Mouse (Mus musculus): ENCODE data around the gene Nosip.

- no peak for TF ChIP-seq CTCF (IDR thresholded peaks at IDR 0.05; ENCODE audit: low read depth)
- no peak for TF ChIP-seq EP300 (IDR thresholded peaks at IDR 0.05; ENCODE audit: low read depth)
These were observed 55.3 kb downstream of the Nosip start for GRCm38 (mm10) chr7:45117566-45117965.

Measured in liver, embryonic 14.5 days (tissue).